ENCODE assay signal across 25 mouse cellular contexts in genomic region chr2:84720718-84721117, GRCm38 (mm10). TPM values are rescaled to one million over a fixed set of nuclear protein-coding genes. Genes with fewer than 3 reads are reported as not detected.
DNase-seq lines count a peak whose midpoint lies in the region; ATAC-seq and TF ChIP-seq lines count a peak whose summit lies in the region.
"Had no signal": no experiment of that assay in that cellular context is flagged by ENCODE, and none has a peak within 500 bp of the region (broad histone marks: within the 10 kb centered on the region; RNA-seq: fewer than 3 reads in every experiment).

No protein-coding gene starts in this region.

- H3K4me2 ChIP-seq in liver, embryonic 13.5 days = no peak overlapping the region
- H3K4me2 ChIP-seq in liver, postnatal 0 days (ENCODE audit: low read depth, low read length) = no peak overlapping the region
- H3K4me2 ChIP-seq in CH12.LX (ENCODE audit: insufficient read depth, low read depth, poor library complexity, severe bottlenecking) = no peak overlapping the region
- H3K4me2 ChIP-seq: embryonic facial prominence, embryonic 13.5 days; embryonic facial prominence, embryonic 15.5 days; forebrain, embryonic 12.5 days had no signal

- no peak for TF ChIP-seq POLR2A in CH12.LX (IDR thresholded peaks at IDR 0.05; ENCODE audit: low read depth, low read length)
- no peak for TF ChIP-seq POLR2A in MEL (IDR thresholded peaks at IDR 0.05; ENCODE audit: control insufficient read depth in 1 of 2, insufficient read depth in 1 of 2, low read depth in 1 of 2, low read length in 2 of 2, poor library complexity in 1 of 2)

- no peak overlapping the region for H3K4me3 ChIP-seq in liver, embryonic 13.5 days (replicated peaks)
- H3K4me3 ChIP-seq in liver, postnatal 0 days (ENCODE audit: low read depth, low read length) = no peak overlapping the region
- no peak overlapping the region for H3K4me3 ChIP-seq in CH12.LX (replicated peaks in 1 of 3; ENCODE audit: low read depth in 2 of 3, low read length in 2 of 3, poor library complexity in 1 of 3)
- H3K4me3 ChIP-seq in MEL (ENCODE audit: control insufficient read depth in 1 of 2, insufficient read depth in 1 of 2, low read depth in 2 of 2, low read length in 2 of 2) = no peak overlapping the region
- H3K4me3 ChIP-seq: embryonic facial prominence, embryonic 13.5 days; embryonic facial prominence, embryonic 15.5 days; forebrain, embryonic 10.5 days; forebrain, embryonic 12.5 days had no signal

- no peak overlapping the region for H3K9ac ChIP-seq in liver, embryonic 13.5 days
- H3K9ac ChIP-seq in liver, postnatal 0 days (replicated peaks) = no peak overlapping the region
- H3K9ac ChIP-seq in CH12.LX (ENCODE audit: insufficient read depth, low read depth) (no peak overlapping the region), MEL (ENCODE audit: control insufficient read depth, low read depth, low read length, poor library complexity, severe bottlenecking) (no peak overlapping the region)
- H3K9ac ChIP-seq: embryonic facial prominence, embryonic 13.5 days; embryonic facial prominence, embryonic 15.5 days; forebrain, embryonic 12.5 days had no signal

- 93% methylated on average over 2 of the region's 2 CpGs for WGBS in liver, embryonic 13.5 days (ENCODE audit: insufficient replicate concordance)
- WGBS in liver, postnatal 0 days (ENCODE audit: insufficient replicate concordance) = 93% methylated on average over 2 of the region's 2 CpGs

- peaks cover 60% of the 10 kb centered on the region for H3K4me1 ChIP-seq in liver, embryonic 13.5 days (replicated peaks)
- peaks cover 25% of the 10 kb centered on the region for H3K4me1 ChIP-seq in liver, postnatal 0 days (ENCODE audit: insufficient read depth)
- H3K4me1 ChIP-seq in CH12.LX (ENCODE audit: control insufficient read depth in 1 of 2, insufficient read depth in 2 of 2) = peaks cover 6 to 37% of the 10 kb centered on the region in 2 experiments
- peaks cover 9 to 15% of the 10 kb centered on the region in 2 experiments for H3K4me1 ChIP-seq in MEL (ENCODE audit: control insufficient read depth in 1 of 2, insufficient read depth in 2 of 2, low read length in 2 of 2)

- TF ChIP-seq EP300 in liver, postnatal 0 days (IDR thresholded peaks at IDR 0.05; ENCODE audit: low read depth) = no peak
- no peak for TF ChIP-seq EP300 in CH12.LX (IDR thresholded peaks at IDR 0.05; ENCODE audit: low read length)
- TF ChIP-seq EP300 in MEL (IDR thresholded peaks at IDR 0.05; ENCODE audit: low read depth in 1 of 2, low read length in 2 of 2) = no peak

- in situ Hi-C loops in CH12.LX (cut with MboI; ENCODE audit: low pct_ligation_motif_present, low pct_unique_long_range_greater_than_20kb, low sequenced_read_pairs) = no loop called here

- ATAC-seq in liver, embryonic 13.5 days (ENCODE audit: low read depth) = no peak
- ATAC-seq in liver, postnatal 0 days = no peak
- ATAC-seq: CD4-positive, CD25-positive, alpha-beta regulatory T cell, adult 4 months; forebrain, embryonic 14.5 days; forebrain, embryonic 16.5 days had no signal

- peaks cover 16% of the 10 kb centered on the region for H3K79me2 ChIP-seq in CH12.LX (replicated peaks; ENCODE audit: control insufficient read depth, extremely low read depth, insufficient read depth, poor library complexity, severe bottlenecking)
- peaks cover 18% of the 10 kb centered on the region for H3K79me2 ChIP-seq in MEL (ENCODE audit: control insufficient read depth, insufficient read depth, low read length, poor library complexity)

- H3K36me3 ChIP-seq in liver, embryonic 13.5 days = peaks cover 54% of the 10 kb centered on the region
- H3K36me3 ChIP-seq in liver, postnatal 0 days (replicated peaks; ENCODE audit: insufficient read depth, low read length) = peaks cover 34% of the 10 kb centered on the region
- H3K36me3 ChIP-seq in CH12.LX (replicated peaks in 1 of 2; ENCODE audit: control insufficient read depth in 1 of 2, insufficient read depth in 1 of 2, low read length in 1 of 2) (peaks cover 21 to 41% of the 10 kb centered on the region in 2 experiments), MEL (ENCODE audit: control insufficient read depth in 1 of 2, insufficient read depth in 2 of 2, low read length in 2 of 2) (peaks cover 5 to 37% of the 10 kb centered on the region in 2 experiments; a peak in 3 of 4 replicates)

- dilution Hi-C loops in CH12.LX (cut with MboI; ENCODE audit: extremely low pct_ligation_motif_present, extremely low pct_unique_long_range_greater_than_20kb, low sequenced_read_pairs) = no loop called here

- no peak for TF ChIP-seq RAD21 in CH12.LX (IDR thresholded peaks at IDR 0.05; ENCODE audit: low read depth, low read length)
- no peak for TF ChIP-seq RAD21 in MEL (IDR thresholded peaks at IDR 0.05; ENCODE audit: low read depth, low read length)

- no peaks in the 10 kb centered on the region for H3K9me3 ChIP-seq in liver, embryonic 13.5 days (replicated peaks)
- no peaks in the 10 kb centered on the region for H3K9me3 ChIP-seq in liver, postnatal 0 days (ENCODE audit: low read length)
- no peaks in the 10 kb centered on the region for H3K9me3 ChIP-seq in CH12.LX (replicated peaks; ENCODE audit: low read length)
- no peaks in the 10 kb centered on the region for H3K9me3 ChIP-seq in MEL (replicated peaks; ENCODE audit: insufficient read depth, low read length)
- H3K9me3 ChIP-seq: embryonic facial prominence, embryonic 13.5 days; embryonic facial prominence, embryonic 15.5 days; forebrain, embryonic 10.5 days; forebrain, embryonic 12.5 days; G1E had no signal

- H3K27me3 ChIP-seq in liver, embryonic 13.5 days = no peaks in the 10 kb centered on the region
- no peaks in the 10 kb centered on the region for H3K27me3 ChIP-seq in liver, postnatal 0 days (ENCODE audit: insufficient read depth, low read length)
- H3K27me3 ChIP-seq in CH12.LX (replicated peaks) (no peaks in the 10 kb centered on the region), MEL (ENCODE audit: control insufficient read depth in 1 of 2, insufficient read depth in 2 of 2, low read length in 2 of 2) (no peaks in the 10 kb centered on the region)
- H3K27me3 ChIP-seq: embryonic facial prominence, embryonic 13.5 days; embryonic facial prominence, embryonic 15.5 days; forebrain, embryonic 12.5 days had no signal

- peak overlapping the region; percentile 64; the same call in 1 of the 2 replicates for H3K27ac ChIP-seq in liver, embryonic 13.5 days
- H3K27ac ChIP-seq in liver, postnatal 0 days (ENCODE audit: low read depth) = no peak overlapping the region
- H3K27ac ChIP-seq in CH12.LX (ENCODE audit: insufficient read depth, low read depth) = no peak overlapping the region
- no peak overlapping the region for H3K27ac ChIP-seq in MEL (ENCODE audit: control insufficient read depth, low read depth, low read length)
- H3K27ac ChIP-seq: embryonic facial prominence, embryonic 13.5 days; embryonic facial prominence, embryonic 15.5 days; forebrain, embryonic 10.5 days; forebrain, embryonic 12.5 days had no signal

- no peak for TF ChIP-seq CTCF in liver, postnatal 0 days (IDR thresholded peaks at IDR 0.05; ENCODE audit: low read depth)
- no peak for TF ChIP-seq CTCF in CH12.LX (conservative IDR thresholded peaks at IDR 0.05 in 1 of 2, IDR thresholded peaks at IDR 0.05 in 1 of 2; ENCODE audit: low read depth in 2 of 2, low read length in 2 of 2)
- TF ChIP-seq CTCF in MEL (IDR thresholded peaks at IDR 0.05 in 2 of 3, conservative IDR thresholded peaks at IDR 0.05 in 1 of 3; ENCODE audit: control insufficient read depth in 1 of 3, insufficient read depth in 1 of 3, low read depth in 2 of 3, low read length in 3 of 3, poor library complexity in 1 of 3, severe bottlenecking in 1 of 3) = no peak

- no peak for DNase-seq in liver, embryonic 13.5 days
- DNase-seq in liver, postnatal 0 days = no peak
- DNase-seq in CH12.LX (ENCODE audit: extremely low read depth) = no peak
- DNase-seq in MEL (ENCODE audit: low read depth, low spot score) = no peak
- no peak for DNase-seq in spleen, postnatal 10 days (ENCODE audit: low spot score in 2 of 2)
- DNase-seq: adrenal gland, adult 2 months; adrenal gland, postnatal 10 days; adrenal gland, postnatal 25 days; B cell, adult 2 months; cerebellum, adult 11 months; cerebellum, adult 18-20 months; cerebellum, adult 8-10 months; cerebellum, adult 9-11 months; cerebellum, postnatal 14 days; cerebellum, postnatal 36 days; embryo, embryonic 11 days had no signal

RNA-seq across cellular contexts. Expression of gene Zdhhc5, which starts 5.7 kb away (rescaled TPM):
- 15.8 and 22.4 TPM in 2 replicates for polyA plus RNA-seq in liver, embryonic 13.5 days (2015; fragmentation: Nextera tagmentation; extraction: Ambion mirVana)
- polyA plus RNA-seq in liver, postnatal 0 days (2015; fragmentation: Nextera tagmentation; extraction: Ambion mirVana) = 11.3 and 13.4 TPM in 2 replicates
- total RNA-seq in CH12.LX (2012; rRNA removed) (25.4 and 28.5 TPM in 2 replicates), CH12.LX (2014; rRNA removed) (35.5 and 37.7 TPM in 2 replicates), MEL (2012; rRNA removed) (26.4 and 29.3 TPM in 2 replicates)
- polyA plus RNA-seq in CH12.LX (2012; ENCODE audit: insufficient read length, low read depth) (37.6 and 45.5 TPM in 2 replicates), MEL (2012; ENCODE audit: insufficient read depth in 1 of 2, insufficient read length in 2 of 2, low read depth in 1 of 2, low replicate concordance in 2 of 2, missing spikeins in 1 of 2) (10 to 100 TPM in 1 of 2 experiments, not detected in 1; 42.9 TPM)

RNA-seq across cellular contexts. Expression of gene Clp1, which starts 6.4 kb away (rescaled TPM):
- polyA plus RNA-seq in liver, embryonic 13.5 days (2015; fragmentation: Nextera tagmentation; extraction: Ambion mirVana) = 60.3 and 69.1 TPM in 2 replicates
- 31.7 and 32.1 TPM in 2 replicates for polyA plus RNA-seq in liver, postnatal 0 days (2015; fragmentation: Nextera tagmentation; extraction: Ambion mirVana)
- total RNA-seq in CH12.LX (2012; rRNA removed) = 32.0 and 42.1 TPM in 2 replicates
- 65.2 and 67.1 TPM in 2 replicates for total RNA-seq in CH12.LX (2014; rRNA removed)
- 37.0 and 46.5 TPM in 2 replicates for polyA plus RNA-seq in CH12.LX (2012; ENCODE audit: insufficient read length, low read depth)
- 27.1 and 29.1 TPM in 2 replicates for total RNA-seq in MEL (2012; rRNA removed)
- 10 to 100 TPM in 1 of 2 experiments, not detected in 1; 29.8 TPM for polyA plus RNA-seq in MEL (2012; ENCODE audit: insufficient read depth in 1 of 2, insufficient read length in 2 of 2, low read depth in 1 of 2, low replicate concordance in 2 of 2, missing spikeins in 1 of 2)

RNA-seq across cellular contexts. Expression of gene Ypel4, which starts 13.1 kb away (rescaled TPM):
- polyA plus RNA-seq in liver, embryonic 13.5 days (2015; fragmentation: Nextera tagmentation; extraction: Ambion mirVana) = 57.8 and 64.2 TPM in 2 replicates
- 18.4 and 20.9 TPM in 2 replicates for polyA plus RNA-seq in liver, postnatal 0 days (2015; fragmentation: Nextera tagmentation; extraction: Ambion mirVana)
- total RNA-seq in CH12.LX (2012; rRNA removed) = 0.25 and 0.59 TPM in 2 replicates
- total RNA-seq in CH12.LX (2014; rRNA removed) = not detected in 2 replicates
- polyA plus RNA-seq in CH12.LX (2012; ENCODE audit: insufficient read length, low read depth) = not detected in 2 replicates
- total RNA-seq in MEL (2012; rRNA removed) = not detected in 2 replicates
- polyA plus RNA-seq in MEL (2012; ENCODE audit: insufficient read depth in 1 of 2, insufficient read length in 2 of 2, low read depth in 1 of 2, low replicate concordance in 2 of 2, missing spikeins in 1 of 2) = under 1 TPM in 1 of 2 experiments, not detected in 1; 0.06 TPM

RNA-seq across cellular contexts. Expression of gene Gm19426, which starts 22.7 kb away (rescaled TPM):
- polyA plus RNA-seq in liver, embryonic 13.5 days (2015; fragmentation: Nextera tagmentation; extraction: Ambion mirVana) = 1.5 and 2.2 TPM in 2 replicates
- 1.2 and 1.3 TPM in 2 replicates for polyA plus RNA-seq in liver, postnatal 0 days (2015; fragmentation: Nextera tagmentation; extraction: Ambion mirVana)
- not detected in 2 replicates for total RNA-seq in CH12.LX (2012; rRNA removed)
- total RNA-seq in CH12.LX (2014; rRNA removed) = not detected in 2 replicates
- polyA plus RNA-seq in CH12.LX (2012; ENCODE audit: insufficient read length, low read depth) = not detected in 2 replicates
- not detected in 2 replicates for total RNA-seq in MEL (2012; rRNA removed)
- polyA plus RNA-seq in MEL (2012; ENCODE audit: insufficient read depth in 1 of 2, insufficient read length in 2 of 2, low read depth in 1 of 2, low replicate concordance in 2 of 2, missing spikeins in 1 of 2) = not detected
- total RNA-seq: common myeloid progenitor, adult 5-6 weeks; G1E had no signal
- polyA plus RNA-seq: CD4-positive, CD25-positive, alpha-beta regulatory T cell, adult 4 months; G1E had no signal

RNA-seq across cellular contexts. Expression of gene Tmx2, which starts 41.8 kb away (rescaled TPM):
- 77.9 and 83.4 TPM in 2 replicates for polyA plus RNA-seq in liver, embryonic 13.5 days (2015; fragmentation: Nextera tagmentation; extraction: Ambion mirVana)
- 55.9 and 60.6 TPM in 2 replicates for polyA plus RNA-seq in liver, postnatal 0 days (2015; fragmentation: Nextera tagmentation; extraction: Ambion mirVana)
- total RNA-seq in CH12.LX (2012; rRNA removed) = 58.7 and 76.5 TPM in 2 replicates
- total RNA-seq in CH12.LX (2014; rRNA removed) = 66.4 and 68.1 TPM in 2 replicates
- polyA plus RNA-seq in CH12.LX (2012; ENCODE audit: insufficient read length, low read depth) = 70.4 and 75.5 TPM in 2 replicates
- 54.2 and 66.8 TPM in 2 replicates for total RNA-seq in MEL (2012; rRNA removed)
- polyA plus RNA-seq in MEL (2012; ENCODE audit: insufficient read depth in 1 of 2, insufficient read length in 2 of 2, low read depth in 1 of 2, low replicate concordance in 2 of 2, missing spikeins in 1 of 2) = 10 to 100 TPM in 1 of 2 experiments, not detected in 1; 64.6 TPM

Comparison
In these comparisons a context has a peak if more than half of its experiments do, and no peak if none do; other contexts are left out.
1. RNA of gene Ypel4, which starts 13.1 kb away (polyA plus RNA-seq): 57.8 to 64.2 TPM in liver, embryonic 13.5 days and 18.4 to 20.9 TPM in liver, postnatal 0 days; 0.06 TPM in MEL and not detected in CH12.LX; every median in the first group is over 10 times any median in the second.